8 mouse cellular contexts compared by ENCODE assay signal in genomic region chr2:13409767-13410519, GRCm38 (mm10).
DNase-seq lines count a peak whose midpoint lies in the region; ATAC-seq and TF ChIP-seq lines count a peak whose summit lies in the region.

No protein-coding gene starts in this region.

- peak overlapping the region; percentile 39; the same call in 1 of the 2 replicates for H3K27ac ChIP-seq in heart, embryonic 13.5 days (replicated peaks)
- peak overlapping the region; percentile 72 for H3K27ac ChIP-seq in macrophage
- no peak overlapping the region for H3K27ac ChIP-seq in forebrain, embryonic 13.5 days

- no peaks in the 10 kb centered on the region for H3K36me3 ChIP-seq in heart, embryonic 13.5 days
- H3K36me3 ChIP-seq in C2C12 (ENCODE audit: control insufficient read depth, insufficient read depth) (no peaks in the 10 kb centered on the region), macrophage (ENCODE audit: inconsistent target) (no peaks in the 10 kb centered on the region)
- no peaks in the 10 kb centered on the region for H3K36me3 ChIP-seq in forebrain, embryonic 13.5 days (ENCODE audit: poor library complexity, severe bottlenecking)

- H3K27me3 ChIP-seq in heart, embryonic 13.5 days (replicated peaks) = no peaks in the 10 kb centered on the region
- H3K27me3 ChIP-seq in C2C12 (ENCODE audit: control insufficient read depth, insufficient read depth, insufficient read length) = no peaks in the 10 kb centered on the region
- H3K27me3 ChIP-seq in forebrain, embryonic 13.5 days = no peaks in the 10 kb centered on the region

- no peak overlapping the region for H3K9ac ChIP-seq in heart, embryonic 13.5 days
- H3K9ac ChIP-seq in forebrain, embryonic 13.5 days = no peak overlapping the region

- H3ac ChIP-seq in C2C12 (ENCODE audit: control insufficient read depth, insufficient read length, low read depth) = peak overlapping the region; percentile 34

- no peak overlapping the region for H3K4me3 ChIP-seq in heart, embryonic 13.5 days
- H3K4me3 ChIP-seq in C2C12 (ENCODE audit: insufficient read depth, poor library complexity, severe bottlenecking) = no peak overlapping the region
- no peak overlapping the region for H3K4me3 ChIP-seq in macrophage (ENCODE audit: inconsistent target)
- no peak overlapping the region for H3K4me3 ChIP-seq in forebrain, embryonic 13.5 days

- TF ChIP-seq CTCF in C2C12 (IDR thresholded peaks at IDR 0.05; ENCODE audit: control insufficient read depth, insufficient read depth, insufficient read length) = no peak

- intact Hi-C loops in heart, postnatal 36 days (cut with DNase I) = no loop called here

- no peaks in the 10 kb centered on the region for H3K9me3 ChIP-seq in heart, embryonic 13.5 days
- H3K9me3 ChIP-seq in forebrain, embryonic 13.5 days (replicated peaks) = no peaks in the 10 kb centered on the region

- H3K79me2 ChIP-seq in C2C12 (ENCODE audit: control insufficient read depth, insufficient read depth) (no peaks in the 10 kb centered on the region), macrophage (ENCODE audit: inconsistent target) (no peaks in the 10 kb centered on the region)

- no peak for DNase-seq in heart, postnatal 36 days
- no peak for DNase-seq in thymus, postnatal 4 days

- WGBS in heart, embryonic 13.5 days = 69% methylated on average over 2 of the region's 2 CpGs
- 58% methylated on average over 2 of the region's 2 CpGs for WGBS in macrophage (ENCODE audit: missing documents)
- 96% methylated on average over 2 of the region's 2 CpGs for WGBS in forebrain, embryonic 13.5 days

- no peak overlapping the region for H3K4me2 ChIP-seq in heart, embryonic 13.5 days
- H3K4me2 ChIP-seq in forebrain, embryonic 13.5 days = no peak overlapping the region

- no peaks in the 10 kb centered on the region for H3K79me3 ChIP-seq in C2C12 (ENCODE audit: low read depth)

- H3K4me1 ChIP-seq in heart, embryonic 13.5 days = peaks cover 38% of the 10 kb centered on the region
- peaks cover 20% of the 10 kb centered on the region for H3K4me1 ChIP-seq in forebrain, embryonic 13.5 days

- no peak for ATAC-seq in heart, embryonic 13.5 days (ENCODE audit: extremely low read depth, insufficient number of reproducible peaks, low FRiP score, low TSS enrichment)
- peak; percentile 10 for ATAC-seq in activated CD4-positive, CD25-positive, alpha-beta regulatory T cell, adult 4 months
- no peak for ATAC-seq in forebrain, embryonic 13.5 days
- ATAC-seq in erythroblast, adult 5-6 weeks (replicated peaks; ENCODE audit: low FRiP score, poor library complexity, severe bottlenecking) = no peak

TF ChIP-seq in C2C12, 6 proteins besides CTCF, POLR2A, EP300 and RAD21:
- TF ChIP-seq MYOG (IDR thresholded peaks at IDR 0.05; ENCODE audit: control insufficient read depth, extremely low read depth, insufficient read length) = no peak
- TF ChIP-seq CEBPB (IDR thresholded peaks at IDR 0.05; ENCODE audit: low read depth) = peak; percentile 54
- peak; percentile 95 for TF ChIP-seq MYOD1 (IDR thresholded peaks at IDR 0.05; ENCODE audit: control insufficient read depth, insufficient read length, low read depth)
- TF ChIP-seq FOSL1 (IDR thresholded peaks at IDR 0.05; ENCODE audit: insufficient read depth, low read length, poor library complexity, severe bottlenecking) = peak; percentile 96
